Mouse (Mus musculus) cerebellum, postnatal 14 days (tissue): ENCODE data around the gene Hist2h3c1.
"Not testable (repeated sequence)": the region's sequence is repeated elsewhere in the genome, so short reads cannot be mapped to it uniquely, and the experiment has no call there.

Experiments used
- DNase-seq, 2 experiments: peaks; one replicate each; pipeline ENCODE4 v3.0.0; 2021; ENCODE audit warnings: mixed read lengths in 2 of 2

Gene Hist2h3c1

GRCm38 (mm10) chr3:96290727-96291126 is 44.2 kb downstream of the Hist2h3c1 start:
- not testable (repeated sequence) for DNase-seq

- no peak for DNase-seq
Measured at GRCm38 (mm10) chr3:96292641-96293040, 46.2 kb downstream of the Hist2h3c1 start.

GRCm38 (mm10) chr3:96293368-96293767 is 46.9 kb downstream of the Hist2h3c1 start:
- DNase-seq: no peak

- no peak for DNase-seq
Measured at GRCm38 (mm10) chr3:96293787-96294186, 47.3 kb downstream of the Hist2h3c1 start, which contains the start of gene Fcgr1. TSS of gene Fcgr1 (minus strand) at chr3:96293969.
